14 mouse cellular contexts compared by ENCODE assay signal in the genomic region with DNA sequence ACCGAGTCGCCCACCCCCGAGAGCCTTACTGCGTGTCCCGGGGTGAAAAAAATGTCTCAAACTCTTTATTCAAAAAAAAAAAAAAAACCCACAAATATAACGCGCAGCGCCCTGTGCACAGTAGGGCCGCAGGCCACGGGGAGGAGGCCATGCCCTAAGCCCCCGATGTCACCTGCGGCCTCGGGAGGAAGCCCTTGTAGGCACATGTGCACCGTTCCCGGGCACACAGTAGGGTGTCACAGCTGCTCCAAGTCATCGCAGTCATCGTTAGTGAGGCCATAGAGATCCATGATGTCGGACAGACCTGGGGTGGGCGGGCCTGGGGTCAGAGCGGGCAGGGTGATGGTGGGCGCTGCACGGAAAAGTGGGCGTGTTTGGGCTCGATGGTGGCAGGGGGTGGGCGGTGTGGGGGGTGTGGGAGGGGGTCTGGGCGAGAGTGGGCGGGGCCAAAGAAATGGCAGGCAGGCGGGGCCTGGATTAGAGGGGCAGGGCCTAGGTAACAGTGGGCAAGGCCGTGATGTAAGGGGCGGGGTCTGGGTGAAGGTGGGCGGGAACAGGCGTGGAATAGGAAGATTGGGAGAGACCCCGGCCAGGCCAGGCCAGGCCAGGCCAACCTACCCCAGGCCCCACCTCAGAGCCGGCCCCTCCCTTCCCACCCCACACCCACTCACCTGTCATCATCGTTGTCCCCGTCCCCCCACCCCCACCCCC. TPM values are rescaled to one million over a fixed set of nuclear protein-coding genes. Genes with fewer than 3 reads are reported as not detected.
DNase-seq lines count a peak whose midpoint lies in the region; ATAC-seq and TF ChIP-seq lines count a peak whose summit lies in the region.
"Had no signal": no experiment of that assay in that cellular context is flagged by ENCODE, and none has a peak within 500 bp of the region (broad histone marks: within the 10 kb centered on the region; RNA-seq: fewer than 3 reads in every experiment).

No protein-coding gene starts in this region.

- H3K27ac ChIP-seq in heart, embryonic 12.5 days (ENCODE audit: poor library complexity, severe bottlenecking): no peak overlapping the region
- no peak overlapping the region for H3K27ac ChIP-seq in thymus, adult 2 months (ENCODE audit: control insufficient read depth, insufficient read depth, low read length)
- H3K27ac ChIP-seq: embryonic facial prominence, embryonic 15.5 days; forebrain, embryonic 15.5 days; hindbrain, embryonic 15.5 days had no signal

- intact Hi-C loops in heart, postnatal 14 days (cut with DNase I): loop anchor here (10.0 kb wide), 1 partner anchor 374 kb away; a partner anchor contains a TSS

- TF ChIP-seq CTCF in thymus, adult 2 months (IDR thresholded peaks at IDR 0.05; ENCODE audit: borderline replicate concordance, control insufficient read depth, extremely low read depth, insufficient read depth, low read length, poor library complexity): no peak

- no peak overlapping the region for H3K9ac ChIP-seq in heart, embryonic 12.5 days
- H3K9ac ChIP-seq: embryonic facial prominence, embryonic 15.5 days; forebrain, embryonic 15.5 days; hindbrain, embryonic 15.5 days; lung, embryonic 14.5 days had no signal

- H3K4me1 ChIP-seq in heart, embryonic 12.5 days (replicated peaks): no peaks in the 10 kb centered on the region
- H3K4me1 ChIP-seq in thymus, adult 2 months (replicated peaks; ENCODE audit: control insufficient read depth, insufficient read depth, low read length): no peaks in the 10 kb centered on the region
- H3K4me1 ChIP-seq: embryonic facial prominence, embryonic 15.5 days; forebrain, embryonic 15.5 days; hindbrain, embryonic 15.5 days had no signal

- peak; percentile 4 for DNase-seq in adrenal gland, postnatal 14 days
- no peak for DNase-seq in adrenal gland, adult 8-10 months
- DNase-seq in heart, postnatal 14 days: no peak
- peak; percentile 29 for DNase-seq in thymus, postnatal 4 days
- DNase-seq in thymus, adult 2 months: no peak
- DNase-seq in layer of hippocampus, adult 9-10 months (ENCODE audit: low spot score): no peak
- DNase-seq in kidney, adult 11 months: no peak
- DNase-seq: kidney, adult 8-10 months; lung, embryonic 14.5 days had no signal

- no peak overlapping the region for H3K4me3 ChIP-seq in heart, embryonic 12.5 days
- H3K4me3 ChIP-seq in thymus, adult 2 months (ENCODE audit: control insufficient read depth, insufficient read depth, low read length): no peak overlapping the region
- H3K4me3 ChIP-seq: embryonic facial prominence, embryonic 15.5 days; forebrain, embryonic 15.5 days; hindbrain, embryonic 15.5 days had no signal

- H3K27me3 ChIP-seq in heart, embryonic 12.5 days (replicated peaks): no peaks in the 10 kb centered on the region
- no peaks in the 10 kb centered on the region for H3K27me3 ChIP-seq in thymus, adult 2 months (ENCODE audit: control insufficient read depth, insufficient read depth, low read length)
- H3K27me3 ChIP-seq: embryonic facial prominence, embryonic 15.5 days; forebrain, embryonic 15.5 days; hindbrain, embryonic 15.5 days; Patski had no signal

- peaks cover 33% of the 10 kb centered on the region for H3K36me3 ChIP-seq in heart, embryonic 12.5 days
- H3K36me3 ChIP-seq in thymus, adult 2 months (ENCODE audit: control insufficient read depth, insufficient read depth, low read length): no peaks in the 10 kb centered on the region

- 81% methylated on average over 33 of the region's 36 CpGs for WGBS in heart, embryonic 12.5 days
- WGBS in thymus, adult 2 months: 94% methylated on average over 34 of the region's 36 CpGs

- peaks cover 62% of the 10 kb centered on the region for H3K9me3 ChIP-seq in heart, embryonic 12.5 days (replicated peaks)

- no peak overlapping the region for H3K4me2 ChIP-seq in heart, embryonic 12.5 days
- H3K4me2 ChIP-seq: embryonic facial prominence, embryonic 15.5 days; forebrain, embryonic 15.5 days; hindbrain, embryonic 15.5 days; lung, embryonic 14.5 days had no signal

- no peak for TF ChIP-seq POLR2A in thymus, adult 2 months (IDR thresholded peaks at IDR 0.05; ENCODE audit: control insufficient read depth, extremely low read depth, insufficient read depth, low read length, poor library complexity)

- ATAC-seq in heart, embryonic 12.5 days (ENCODE audit: insufficient number of reproducible peaks, low FRiP score): 0 out of 2 replicates have a peak, but pooled peaks have one; percentile 3
- ATAC-seq: forebrain, embryonic 15.5 days; Patski had no signal

RNA-seq across cellular contexts. Expression of a gene that starts 8.4 kb away (rescaled TPM):
- total RNA-seq in adrenal gland, postnatal 14 days (2021): 22.9 and 27.6 TPM in 2 replicates
- 10 to 100 TPM; 47.3 to 60.5 (median 55.6) TPM for total RNA-seq in adrenal gland, adult 8-10 months (2022)
- 9.1 TPM in 2 replicates for polyA plus RNA-seq in heart, embryonic 12.5 days (2016; fragmentation: Nextera tagmentation; extraction: Ambion mirVana)
- 10 to 100 TPM; 10.3 to 11.7 TPM for total RNA-seq in heart, postnatal 14 days (2021)
- 54.4 and 57.9 TPM in 2 replicates for polyA plus RNA-seq in thymus, adult 2 months (2012; rRNA removed)

Comparison
In these comparisons a context has a peak if more than half of its experiments do, and no peak if none do; other contexts are left out.
1. DNase-seq: peak in adrenal gland, postnatal 14 days (single experiment) and thymus, postnatal 4 days (single experiment); none in adrenal gland, adult 8-10 months (single experiment), heart, postnatal 14 days (0 of 2), thymus, adult 2 months (single experiment), layer of hippocampus, adult 9-10 months (single experiment) and kidney, adult 11 months (single experiment).